Mouse (Mus musculus) embryonic facial prominence, embryonic 12.5 days (tissue): ENCODE data around the gene Actc1. TPM values are rescaled to one million over a fixed set of nuclear protein-coding genes. Genes with fewer than 3 reads are reported as not detected.

Experiments used
- ATAC-seq: fragments of 200-750 bp; cut with Nextera tagmentation; 2 replicates; pipeline ENCODE4 v1.8.0; 2017; ENCODE audit not compliant: insufficient number of reproducible peaks, insufficient read depth, low FRiP score, low TSS enrichment
- H3K27ac ChIP-seq: fragments of 300-500 bp; sonication (generic); 2 replicates; pipeline ENCODE4 v1.5.1; 2016; ENCODE audit warnings: mild to moderate bottlenecking
- H3K27me3 ChIP-seq: fragments of 300-500 bp; sonication (generic); 2 replicates; pipeline ENCODE4 v1.6.1; 2016; ENCODE audit warnings: mild to moderate bottlenecking, moderate library complexity
- H3K36me3 ChIP-seq: fragments of 300-500 bp; sonication (generic); 2 replicates; pipeline ENCODE4 v1.6.1; 2016; ENCODE audit warnings: mild to moderate bottlenecking
- H3K4me1 ChIP-seq: fragments of 300-500 bp; sonication (generic); 2 replicates; pipeline ENCODE4 v1.6.1; 2016
- H3K4me2 ChIP-seq: fragments of 300-500 bp; sonication (generic); replicated peaks from 2 replicates; pipeline ENCODE4 v1.6.1; 2016; ENCODE audit warnings: mild to moderate bottlenecking, moderate library complexity
- H3K4me3 ChIP-seq: fragments of 300-500 bp; sonication (generic); 2 replicates; pipeline ENCODE4 v1.5.1; 2016; ENCODE audit warnings: mild to moderate bottlenecking
- H3K9ac ChIP-seq: fragments of 300-500 bp; sonication (generic); 2 replicates; pipeline ENCODE4 v1.6.1; 2016; ENCODE audit warnings: mild to moderate bottlenecking, moderate library complexity
- H3K9me3 ChIP-seq: fragments of 300-500 bp; sonication (generic); 2 replicates; pipeline ENCODE4 v1.6.1; 2016; ENCODE audit warnings: mild to moderate bottlenecking, moderate library complexity
- WGBS: fragments of 180-500 bp; shearing (Covaris S2); methylation state at CpG from one replicate; pipeline ENCODE4 v1.1.7; 2016; 5-methylcytosine and 5-hydroxymethylcytosine counted together
- polyA plus RNA-seq: library from polyadenylated mRNA; unstranded; fragments of >200 nt; fragmentation: Nextera tagmentation; extraction: Ambion mirVana; gene quantifications from 2 replicates; pipeline ENCODE4 v1.2.1, GENCODE M21; 2016

The Actc1 gene
- polyA plus RNA-seq: 218 and 260 TPM in 2 replicates

GRCm38 (mm10) chr2:114052696-114053598 lies at the start of gene Actc1:
Actc1 (minus strand) TSS chr2:114053548.
- Histone ChIP-seq H3K27me3 (no peaks in the 10 kb centered on the region), H3K4me1 (peaks cover 10% of the 10 kb centered on the region), H3K4me3 (no peak within 1 kb of the TSS), H3K9me3 (no peaks in the 10 kb centered on the region), H3K9ac (no peak within 1 kb of the TSS), H3K4me2 (no peak within 1 kb of the TSS), H3K36me3 (no peaks in the 10 kb centered on the region), H3K27ac (no peak within 1 kb of the TSS)
- 35% methylated on average over 11 of the region's 14 CpGs for WGBS
- ATAC-seq: peak; percentile 31; the same call in 1 of the 2 replicates

- Histone ChIP-seq H3K4me1 (no peaks in the 10 kb centered on the region), H3K9ac (no peak overlapping the region), H3K27me3 (no peaks in the 10 kb centered on the region), H3K36me3 (peaks cover 69% of the 10 kb centered on the region), H3K4me2 (no peak overlapping the region), H3K9me3 (no peaks in the 10 kb centered on the region), H3K27ac (no peak overlapping the region), H3K4me3 (no peak overlapping the region)
- ATAC-seq: no peak
- WGBS: 87% methylated on average over 3 of the region's 3 CpGs
Observed at GRCm38 (mm10) chr2:114102471-114102870, 49.1 kb upstream of the Actc1 start.

GRCm38 (mm10) chr2:114100834-114101233 lies 47.5 kb upstream of the Actc1 start:
- no peaks in the 10 kb centered on the region for H3K27me3 ChIP-seq
- 92% methylated on average over 9 of the region's 9 CpGs for WGBS
- H3K9ac ChIP-seq: no peak overlapping the region
- H3K27ac ChIP-seq: no peak overlapping the region
- H3K9me3 ChIP-seq: no peaks in the 10 kb centered on the region
- H3K4me2 ChIP-seq: no peak overlapping the region
- H3K4me1 ChIP-seq: no peaks in the 10 kb centered on the region
- ATAC-seq: no peak
- no peak overlapping the region for H3K4me3 ChIP-seq
- H3K36me3 ChIP-seq: peaks cover 58% of the 10 kb centered on the region

GRCm38 (mm10) chr2:114099816-114100215 lies 46.5 kb upstream of the Actc1 start:
- Histone ChIP-seq H3K27ac (no peak overlapping the region), H3K4me1 (no peaks in the 10 kb centered on the region), H3K36me3 (peaks cover 47% of the 10 kb centered on the region), H3K9ac (no peak overlapping the region), H3K9me3 (no peaks in the 10 kb centered on the region), H3K4me2 (no peak overlapping the region), H3K27me3 (no peaks in the 10 kb centered on the region), H3K4me3 (no peak overlapping the region)
- ATAC-seq: no peak
- WGBS: 92% methylated on average over 3 of the region's 3 CpGs

- no peak overlapping the region for H3K4me3 ChIP-seq
- H3K36me3 ChIP-seq: peaks cover 43% of the 10 kb centered on the region
- ATAC-seq: no peak
- no peaks in the 10 kb centered on the region for H3K4me1 ChIP-seq
- H3K9me3 ChIP-seq: no peaks in the 10 kb centered on the region
- no peak overlapping the region for H3K9ac ChIP-seq
- no peaks in the 10 kb centered on the region for H3K27me3 ChIP-seq
- WGBS: 93% methylated on average over 5 of the region's 5 CpGs
- no peak overlapping the region for H3K27ac ChIP-seq
- H3K4me2 ChIP-seq: no peak overlapping the region
Observed at GRCm38 (mm10) chr2:114099109-114099508, 45.8 kb upstream of the Actc1 start.

- Histone ChIP-seq H3K4me3 (no peak overlapping the region), H3K4me1 (no peaks in the 10 kb centered on the region), H3K27ac (no peak overlapping the region), H3K36me3 (peaks cover 34% of the 10 kb centered on the region), H3K9ac (no peak overlapping the region), H3K27me3 (no peaks in the 10 kb centered on the region), H3K9me3 (no peaks in the 10 kb centered on the region), H3K4me2 (no peak overlapping the region)
- no peak for ATAC-seq
- WGBS: 88% methylated on average over 4 of the region's 4 CpGs
Observed at GRCm38 (mm10) chr2:114097627-114098026, 44.3 kb upstream of the Actc1 start.

- Histone ChIP-seq H3K4me3 (no peak overlapping the region), H3K27ac (no peak overlapping the region), H3K36me3 (peaks cover 26% of the 10 kb centered on the region), H3K4me2 (no peak overlapping the region), H3K9ac (no peak overlapping the region), H3K27me3 (no peaks in the 10 kb centered on the region), H3K9me3 (no peaks in the 10 kb centered on the region), H3K4me1 (no peaks in the 10 kb centered on the region)
- WGBS: 89% methylated on average over 1 of the region's 1 CpGs
- ATAC-seq: no peak
Observed at GRCm38 (mm10) chr2:114096570-114096969, 43.2 kb upstream of the Actc1 start.

- Histone ChIP-seq H3K4me3 (no peak overlapping the region), H3K27ac (no peak overlapping the region), H3K4me1 (no peaks in the 10 kb centered on the region), H3K9me3 (no peaks in the 10 kb centered on the region), H3K36me3 (peaks cover 16% of the 10 kb centered on the region), H3K4me2 (no peak overlapping the region), H3K9ac (no peak overlapping the region), H3K27me3 (no peaks in the 10 kb centered on the region)
- WGBS: 88% methylated on average over 5 of the region's 5 CpGs
- no peak for ATAC-seq
Observed at GRCm38 (mm10) chr2:114095348-114095747, 42.0 kb upstream of the Actc1 start.

GRCm38 (mm10) chr2:114094696-114095095 lies 41.3 kb upstream of the Actc1 start:
- Histone ChIP-seq H3K9ac (no peak overlapping the region), H3K27ac (no peak overlapping the region), H3K36me3 (peaks cover 9% of the 10 kb centered on the region), H3K27me3 (no peaks in the 10 kb centered on the region), H3K9me3 (no peaks in the 10 kb centered on the region), H3K4me3 (no peak overlapping the region), H3K4me1 (no peaks in the 10 kb centered on the region), H3K4me2 (no peak overlapping the region)
- no peak for ATAC-seq
- WGBS: 100% methylated on average over 1 of the region's 1 CpGs

GRCm38 (mm10) chr2:114093577-114093976 lies 40.2 kb upstream of the Actc1 start:
- Histone ChIP-seq H3K27ac (no peak overlapping the region), H3K27me3 (no peaks in the 10 kb centered on the region), H3K36me3 (peaks cover 3% of the 10 kb centered on the region; the same call in 1 of the 2 replicates), H3K9ac (no peak overlapping the region), H3K4me3 (no peak overlapping the region), H3K4me2 (no peak overlapping the region), H3K4me1 (no peaks in the 10 kb centered on the region), H3K9me3 (no peaks in the 10 kb centered on the region)
- 77% methylated on average over 9 of the region's 9 CpGs for WGBS
- no peak for ATAC-seq

GRCm38 (mm10) chr2:114089862-114090261 lies 36.5 kb upstream of the Actc1 start:
- Histone ChIP-seq H3K27ac (no peak overlapping the region), H3K4me1 (no peaks in the 10 kb centered on the region), H3K36me3 (no peaks in the 10 kb centered on the region), H3K4me2 (no peak overlapping the region), H3K9ac (no peak overlapping the region), H3K9me3 (no peaks in the 10 kb centered on the region), H3K27me3 (no peaks in the 10 kb centered on the region), H3K4me3 (no peak overlapping the region)
- ATAC-seq: no peak
- 74% methylated on average over 3 of the region's 3 CpGs for WGBS

- H3K4me1 ChIP-seq: no peaks in the 10 kb centered on the region
Observed at GRCm38 (mm10) chr2:114087271-114087670, 33.9 kb upstream of the Actc1 start.

More at GRCm38 (mm10) chr2:114087271-114087670, 33.9 kb upstream of the Actc1 start:
- ATAC-seq: no peak
- H3K36me3 ChIP-seq: no peaks in the 10 kb centered on the region
- no peak overlapping the region for H3K9ac ChIP-seq
- H3K9me3 ChIP-seq: no peaks in the 10 kb centered on the region
- WGBS: 55% methylated on average over 1 of the region's 1 CpGs
- no peak overlapping the region for H3K27ac ChIP-seq
- H3K4me3 ChIP-seq: no peak overlapping the region
- no peaks in the 10 kb centered on the region for H3K27me3 ChIP-seq
- H3K4me2 ChIP-seq: no peak overlapping the region
